Mouse (Mus musculus) liver, embryonic 12.5 days (tissue): ENCODE measurements around the gene Vwa5b2. TPM values are rescaled to one million over a fixed set of nuclear protein-coding genes. Genes with fewer than 3 reads are reported as not detected.
A peak's percentile ranks its signal among the peaks of the same experiment; 100 is the strongest.

ENCODE experiments used
- ATAC-seq: fragments of 200-750 bp; cut with Nextera tagmentation; 2 replicates; pipeline ENCODE4 v1.8.0; 2017; ENCODE audit warnings: moderate number of reproducible peaks, mild to moderate bottlenecking, moderate library complexity
- H3K27ac ChIP-seq: fragments of 300-500 bp; sonication (generic); 2 replicates; pipeline ENCODE4 v1.5.1; 2016; ENCODE audit warnings: mild to moderate bottlenecking
- H3K27me3 ChIP-seq: fragments of 300-500 bp; sonication (generic); replicated peaks from 2 replicates; pipeline ENCODE4 v1.6.1; 2016; ENCODE audit warnings: mild to moderate bottlenecking, moderate library complexity
- H3K36me3 ChIP-seq: fragments of 300-500 bp; sonication (generic); 2 replicates; pipeline ENCODE4 v1.6.1; 2016; ENCODE audit warnings: mild to moderate bottlenecking, moderate library complexity
- H3K4me1 ChIP-seq: fragments of 300-500 bp; sonication (generic); 2 replicates; pipeline ENCODE4 v1.6.1; 2016
- H3K4me2 ChIP-seq: fragments of 300-500 bp; sonication (generic); 2 replicates; pipeline ENCODE4 v1.6.1; 2016; ENCODE audit warnings: mild to moderate bottlenecking, moderate library complexity
- H3K4me3 ChIP-seq: fragments of 300-500 bp; sonication (generic); 2 replicates; pipeline ENCODE4 v1.5.1; 2016; ENCODE audit warnings: mild to moderate bottlenecking, moderate library complexity
- H3K9ac ChIP-seq: fragments of 300-500 bp; sonication (generic); 2 replicates; pipeline ENCODE4 v1.6.1; 2016; ENCODE audit warnings: mild to moderate bottlenecking, moderate library complexity
- H3K9me3 ChIP-seq: fragments of 300-500 bp; sonication (generic); replicated peaks from 2 replicates; pipeline ENCODE4 v1.6.1; 2016; ENCODE audit warnings: mild to moderate bottlenecking, moderate library complexity
- WGBS: fragments of 180-500 bp; shearing (Covaris S2); methylation state at CpG from one replicate; pipeline ENCODE4 v1.1.7; 2016; ENCODE audit not compliant: insufficient replicate concordance; 5-methylcytosine and 5-hydroxymethylcytosine counted together
- polyA plus RNA-seq: library from polyadenylated mRNA; unstranded; fragments of >200 nt; fragmentation: Nextera tagmentation; extraction: Ambion mirVana; gene quantifications from 2 replicates; pipeline ENCODE4 v1.2.1, GENCODE M21; 2016

The Vwa5b2 gene
- polyA plus RNA-seq: 0.23 and 0.30 TPM in 2 replicates

- no peak for ATAC-seq
- no peaks in the 10 kb centered on the region for H3K9me3 ChIP-seq
- peaks cover 33% of the 10 kb centered on the region for H3K4me1 ChIP-seq
- 4% methylated on average over 24 of the region's 24 CpGs for WGBS
- H3K4me2 ChIP-seq: peak within 1 kb of the TSS; percentile 76
- H3K4me3 ChIP-seq: peak within 1 kb of the TSS; percentile 50
- H3K36me3 ChIP-seq: no peaks in the 10 kb centered on the region
- H3K27me3 ChIP-seq: peaks cover 87% of the 10 kb centered on the region
- no peak within 1 kb of the TSS for H3K27ac ChIP-seq
- peak within 1 kb of the TSS; percentile 1; the same call in 1 of the 2 replicates for H3K9ac ChIP-seq
These were observed at the start of gene Vwa5b2 for GRCm38 (mm10) chr16:20589366-20589938. TSS of gene Vwa5b2 (plus strand) at chr16:20589471.

- Histone ChIP-seq H3K9ac (no peak overlapping the region), H3K36me3 (peaks cover 73% of the 10 kb centered on the region), H3K27me3 (no peaks in the 10 kb centered on the region), H3K27ac (peak overlapping the region; percentile 45), H3K4me2 (no peak overlapping the region), H3K4me1 (peaks cover 47% of the 10 kb centered on the region), H3K4me3 (no peak overlapping the region), H3K9me3 (no peaks in the 10 kb centered on the region)
- 52% methylated on average over 3 of the region's 3 CpGs for WGBS
- no peak for ATAC-seq
These were observed 49.6 kb upstream of the Vwa5b2 start for GRCm38 (mm10) chr16:20539649-20540048.

GRCm38 (mm10) chr16:20540438-20540837 is 48.8 kb upstream of the Vwa5b2 start:
- Histone ChIP-seq H3K27ac (peak overlapping the region; percentile 45), H3K27me3 (no peaks in the 10 kb centered on the region), H3K4me1 (peaks cover 45% of the 10 kb centered on the region), H3K4me3 (no peak overlapping the region), H3K9ac (peak overlapping the region; percentile 22; the same call in 1 of the 2 replicates), H3K36me3 (peaks cover 81% of the 10 kb centered on the region), H3K4me2 (no peak overlapping the region), H3K9me3 (no peaks in the 10 kb centered on the region)
- no peak for ATAC-seq
- WGBS: 40% methylated on average over 4 of the region's 4 CpGs

GRCm38 (mm10) chr16:20545696-20546095 is 43.6 kb upstream of the Vwa5b2 start:
- no peak overlapping the region for H3K4me3 ChIP-seq
- H3K36me3 ChIP-seq: peaks cover 64% of the 10 kb centered on the region
- no peak for ATAC-seq
- H3K9me3 ChIP-seq: no peaks in the 10 kb centered on the region
- H3K4me1 ChIP-seq: peaks cover 26% of the 10 kb centered on the region
- H3K27ac ChIP-seq: no peak overlapping the region
- H3K4me2 ChIP-seq: no peak overlapping the region
- no peak overlapping the region for H3K9ac ChIP-seq
- WGBS: 90% methylated on average over 10 of the region's 10 CpGs
- no peaks in the 10 kb centered on the region for H3K27me3 ChIP-seq

- H3K4me3 ChIP-seq: peak overlapping the region; percentile 84
- no peak for ATAC-seq
- no peaks in the 10 kb centered on the region for H3K9me3 ChIP-seq
- H3K9ac ChIP-seq: peak overlapping the region; percentile 70
- H3K4me2 ChIP-seq: peak overlapping the region; percentile 89
- H3K4me1 ChIP-seq: peaks cover 25% of the 10 kb centered on the region
- H3K27ac ChIP-seq: peak overlapping the region; percentile 84
- H3K36me3 ChIP-seq: peaks cover 64% of the 10 kb centered on the region
- H3K27me3 ChIP-seq: no peaks in the 10 kb centered on the region
- 56% methylated on average over 5 of the region's 5 CpGs for WGBS
These were observed 41.8 kb upstream of the Vwa5b2 start for GRCm38 (mm10) chr16:20547423-20547822.

GRCm38 (mm10) chr16:20548096-20548948 is 40.9 kb upstream of the Vwa5b2 start, which contains the start of gene Abcf3:
TSS of gene Abcf3 (plus strand) at chr16:20548577.
- peaks cover 65% of the 10 kb centered on the region for H3K36me3 ChIP-seq
- no peaks in the 10 kb centered on the region for H3K9me3 ChIP-seq
- H3K9ac ChIP-seq: peak within 1 kb of the TSS; percentile 84
- peak; percentile 99 for ATAC-seq
- peak within 1 kb of the TSS; percentile 84 for H3K4me3 ChIP-seq
- under 1% methylated on average over 56 of the region's 56 CpGs for WGBS
- peak within 1 kb of the TSS; percentile 84 for H3K27ac ChIP-seq
- peak within 1 kb of the TSS; percentile 89 for H3K4me2 ChIP-seq
- H3K4me1 ChIP-seq: peaks cover 25% of the 10 kb centered on the region
- no peaks in the 10 kb centered on the region for H3K27me3 ChIP-seq

- Histone ChIP-seq H3K36me3 (peaks cover 66% of the 10 kb centered on the region), H3K27me3 (no peaks in the 10 kb centered on the region)
- WGBS: 41% methylated on average over 9 of the region's 9 CpGs
These were observed 40.1 kb upstream of the Vwa5b2 start for GRCm38 (mm10) chr16:20549161-20549560.

GRCm38 (mm10) chr16:20551691-20552090 is 37.6 kb upstream of the Vwa5b2 start:
- Histone ChIP-seq H3K4me3 (no peak overlapping the region), H3K4me2 (no peak overlapping the region), H3K27me3 (no peaks in the 10 kb centered on the region), H3K36me3 (peaks cover 66% of the 10 kb centered on the region), H3K4me1 (peaks cover 25% of the 10 kb centered on the region), H3K27ac (no peak overlapping the region), H3K9ac (no peak overlapping the region), H3K9me3 (no peaks in the 10 kb centered on the region)
- ATAC-seq: no peak
- 90% methylated on average over 5 of the region's 5 CpGs for WGBS

More at GRCm38 (mm10) chr16:20549161-20549560, 40.1 kb upstream of the Vwa5b2 start:
- no peak for ATAC-seq
- no peaks in the 10 kb centered on the region for H3K9me3 ChIP-seq
- H3K4me1 ChIP-seq: peaks cover 25% of the 10 kb centered on the region
- peak overlapping the region; percentile 84 for H3K9ac ChIP-seq
- peak overlapping the region; percentile 89 for H3K4me2 ChIP-seq
- H3K4me3 ChIP-seq: peak overlapping the region; percentile 84
- peak overlapping the region; percentile 69 for H3K27ac ChIP-seq

GRCm38 (mm10) chr16:20552594-20552993 is 36.7 kb upstream of the Vwa5b2 start:
- peaks cover 17% of the 10 kb centered on the region for H3K4me1 ChIP-seq
- no peak overlapping the region for H3K27ac ChIP-seq
- 78% methylated on average over 1 of the region's 1 CpGs for WGBS
- H3K9me3 ChIP-seq: no peaks in the 10 kb centered on the region
- no peak overlapping the region for H3K4me2 ChIP-seq
- H3K9ac ChIP-seq: no peak overlapping the region
- no peak for ATAC-seq
- H3K27me3 ChIP-seq: no peaks in the 10 kb centered on the region
- H3K36me3 ChIP-seq: peaks cover 75% of the 10 kb centered on the region
- no peak overlapping the region for H3K4me3 ChIP-seq

GRCm38 (mm10) chr16:20555000-20555399 is 34.3 kb upstream of the Vwa5b2 start:
- peaks cover under 1% of the 10 kb centered on the region; the same call in 1 of the 2 replicates for H3K4me1 ChIP-seq
- peaks cover 97% of the 10 kb centered on the region for H3K36me3 ChIP-seq
- 80% methylated on average over 6 of the region's 6 CpGs for WGBS
- H3K9me3 ChIP-seq: no peaks in the 10 kb centered on the region
- H3K9ac ChIP-seq: no peak overlapping the region
- H3K27ac ChIP-seq: no peak overlapping the region
- H3K27me3 ChIP-seq: no peaks in the 10 kb centered on the region
- no peak for ATAC-seq
- no peak overlapping the region for H3K4me2 ChIP-seq
- no peak overlapping the region for H3K4me3 ChIP-seq

GRCm38 (mm10) chr16:20557381-20557780 is 31.9 kb upstream of the Vwa5b2 start:
- no peaks in the 10 kb centered on the region for H3K9me3 ChIP-seq
- H3K4me1 ChIP-seq: no peaks in the 10 kb centered on the region
- 81% methylated on average over 7 of the region's 7 CpGs for WGBS
- H3K36me3 ChIP-seq: peaks cover 97% of the 10 kb centered on the region
- no peaks in the 10 kb centered on the region for H3K27me3 ChIP-seq
- H3K27ac ChIP-seq: no peak overlapping the region
- no peak overlapping the region for H3K9ac ChIP-seq
- no peak overlapping the region for H3K4me2 ChIP-seq
- no peak overlapping the region for H3K4me3 ChIP-seq
- no peak for ATAC-seq

- ATAC-seq: no peak
- no peak overlapping the region for H3K27ac ChIP-seq
- no peaks in the 10 kb centered on the region for H3K9me3 ChIP-seq
- H3K4me3 ChIP-seq: no peak overlapping the region
- 36% methylated on average over 1 of the region's 1 CpGs for WGBS
- no peaks in the 10 kb centered on the region; the same call in 1 of the 2 replicates for H3K27me3 ChIP-seq
- H3K4me2 ChIP-seq: no peak overlapping the region
- peaks cover 3% of the 10 kb centered on the region; the same call in 1 of the 2 replicates for H3K4me1 ChIP-seq
- H3K36me3 ChIP-seq: peaks cover 32% of the 10 kb centered on the region
- no peak overlapping the region for H3K9ac ChIP-seq
These were observed 24.2 kb upstream of the Vwa5b2 start for GRCm38 (mm10) chr16:20565075-20565474.
